Mouse (Mus musculus): ENCODE results near the gene Dock2.

DNA sequence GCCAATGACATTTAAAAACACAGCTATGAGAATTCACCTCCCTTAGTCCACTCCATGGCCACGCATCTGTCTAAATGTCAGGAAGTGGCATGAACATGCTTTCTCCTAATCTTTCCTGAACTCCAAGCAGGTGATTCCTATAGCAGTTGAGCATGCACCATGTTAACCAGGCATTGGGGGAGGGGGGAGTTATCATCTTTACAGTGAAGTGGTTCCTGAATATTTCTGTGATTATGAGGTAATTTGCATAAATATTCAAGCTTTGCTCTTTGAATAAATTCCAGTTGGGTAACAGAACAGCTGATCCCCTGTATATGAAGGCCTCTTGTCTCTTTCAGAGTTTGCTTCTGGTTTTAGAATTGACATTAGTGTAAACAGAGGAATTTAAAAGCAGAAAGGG is 284.0 kb downstream of the Dock2 start:
- TF ChIP-seq POLR2A (IDR thresholded peaks at IDR 0.05; ENCODE audit: control insufficient read depth, extremely low read depth, insufficient read depth, low read length, poor library complexity) (no peak), CTCF (IDR thresholded peaks at IDR 0.05; ENCODE audit: borderline replicate concordance, control insufficient read depth, extremely low read depth, insufficient read depth, low read length, poor library complexity) (no peak)
